Mouse (Mus musculus) gastrocnemius, postnatal 25 days (tissue): ENCODE results near the gene Fpgt. TPM values are rescaled to one million over a fixed set of nuclear protein-coding genes. Genes with fewer than 3 reads are reported as not detected.

ENCODE experiments used
- DNase-seq: peaks from one replicate; pipeline ENCODE4 v3.0.0; 2022
- long read RNA-seq, 2 experiments: library from polyadenylated mRNA; stranded (forward); transcript quantifications; one replicate each; pipeline ENCODE4 v2.0.0; 2021
- total RNA-seq, 2 experiments: library from RNA; stranded (reverse); gene quantifications; 1 replicate in 1 of 2; 2 replicates in 1 of 2; pipeline ENCODE4 v1.2.3; 2021

The Fpgt gene
- 1 to 10 TPM; 4.7 to 4.9 TPM for total RNA-seq
- long read RNA-seq, experiment 1: 0 reads
- long read RNA-seq, experiment 2, partial matches to known transcripts: 0 of 3 reads
- long read RNA-seq, experiment 2, other reads (novel, unspliced or antisense): 1 of 3 reads

DNA sequence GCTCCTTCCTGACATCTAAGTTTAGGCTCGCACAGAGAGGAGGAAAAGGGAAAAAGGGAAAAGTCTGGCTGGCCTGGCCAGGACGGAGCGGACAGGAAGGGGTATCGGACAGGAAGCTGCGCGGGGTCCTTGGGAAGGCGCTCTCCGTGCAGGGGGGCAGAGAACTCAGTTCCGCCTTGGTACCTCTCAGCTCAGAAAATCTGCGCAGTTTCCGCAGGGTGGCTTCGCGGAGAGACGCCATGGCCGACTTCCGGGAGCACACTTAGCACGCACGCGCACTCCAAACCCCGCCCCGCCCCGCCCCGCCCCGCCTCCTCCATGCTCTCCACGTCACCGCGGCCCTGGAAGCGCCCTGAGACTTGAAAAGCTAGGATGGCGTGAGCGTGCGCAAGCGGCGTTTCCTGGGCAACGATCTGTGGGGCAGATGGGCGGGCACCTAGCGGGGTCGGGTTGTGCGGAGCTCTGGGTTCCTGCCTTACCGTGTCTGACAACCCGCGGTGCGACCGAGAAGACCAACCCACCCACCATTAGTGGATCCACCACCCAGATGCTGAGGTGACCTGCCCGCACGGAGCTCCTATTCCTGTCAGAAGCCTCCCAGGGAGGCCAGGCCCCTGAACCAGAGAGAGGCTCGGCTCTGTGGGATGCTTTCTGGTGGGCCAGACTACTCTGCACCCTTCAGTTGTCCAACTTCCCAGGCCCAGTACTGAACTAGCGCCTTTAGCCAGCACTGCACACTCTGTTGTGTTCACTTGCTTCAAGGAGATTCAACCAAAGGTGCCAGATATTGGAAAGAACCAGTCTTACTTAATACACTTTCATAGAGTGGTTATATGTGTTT, at the start of gene Fpgt, which contains the start of gene Lrriq3:
Gene Fpgt, minus strand, starts transcription at position 288 of the 841 bp plus-strand sequence.
Gene Lrriq3, plus strand, starts transcription at position 319 of the 841 bp plus-strand sequence.
- peak; percentile 88 for DNase-seq

DNA sequence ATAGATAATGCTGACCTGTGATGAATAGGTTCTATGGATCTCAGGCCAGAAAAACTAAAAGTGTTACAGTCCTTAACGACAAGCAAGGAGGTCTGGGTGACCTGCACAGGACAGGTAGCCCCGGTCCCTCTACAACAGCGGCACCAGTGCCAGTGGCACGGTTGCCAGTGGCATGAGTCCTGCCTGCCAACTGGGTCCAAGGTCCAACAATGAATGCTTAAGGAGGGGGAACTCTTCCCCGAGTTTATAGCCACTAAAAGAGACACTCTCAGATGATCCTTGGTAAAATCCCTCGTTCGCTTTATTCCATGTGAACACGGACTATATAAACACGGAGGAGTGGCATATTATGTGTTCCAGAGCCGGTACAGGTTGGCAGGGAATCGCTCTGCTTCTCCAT, 47.8 kb upstream of the Fpgt start:
- no peak for DNase-seq

DNA sequence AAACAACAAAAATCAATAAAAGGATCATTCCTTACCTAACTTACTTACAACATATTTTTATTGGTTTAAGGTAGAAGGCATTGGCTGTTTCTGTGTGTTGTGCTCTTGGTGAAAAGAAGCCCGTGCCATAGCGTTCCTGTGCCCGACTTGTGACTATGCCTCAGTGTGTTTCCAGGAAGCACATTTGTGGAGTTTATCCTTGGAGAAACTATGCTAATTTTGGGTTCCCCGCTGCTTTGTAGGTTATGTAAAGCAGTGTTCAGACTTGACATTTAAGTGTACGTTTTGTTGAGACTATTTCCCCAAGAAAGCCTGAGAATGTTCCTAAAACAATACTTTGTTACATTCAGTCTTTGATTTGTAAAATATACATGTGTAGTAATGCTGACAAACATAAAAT, 44.5 kb upstream of the Fpgt start:
- no peak for DNase-seq

DNA sequence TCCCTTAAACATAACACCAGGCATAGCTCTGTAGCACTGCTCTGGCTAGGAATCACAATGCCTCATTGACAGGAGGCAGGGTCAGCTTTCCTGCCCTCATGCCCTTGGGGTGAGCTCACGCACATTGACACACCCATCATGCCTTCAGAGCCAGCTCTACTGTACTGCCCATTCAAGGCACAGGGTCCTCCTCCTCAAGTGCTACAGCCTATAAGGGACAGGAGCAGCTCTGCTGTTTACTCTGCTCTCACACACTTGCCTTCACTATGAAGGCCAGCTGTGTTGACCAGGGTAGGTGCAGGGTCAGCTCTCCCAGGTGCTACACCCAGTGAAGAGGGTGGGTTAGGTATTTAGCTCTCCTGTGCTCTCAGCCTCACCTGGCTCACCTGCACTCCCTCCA, 12.8 kb upstream of the Fpgt start:
- no peak for DNase-seq

DNA sequence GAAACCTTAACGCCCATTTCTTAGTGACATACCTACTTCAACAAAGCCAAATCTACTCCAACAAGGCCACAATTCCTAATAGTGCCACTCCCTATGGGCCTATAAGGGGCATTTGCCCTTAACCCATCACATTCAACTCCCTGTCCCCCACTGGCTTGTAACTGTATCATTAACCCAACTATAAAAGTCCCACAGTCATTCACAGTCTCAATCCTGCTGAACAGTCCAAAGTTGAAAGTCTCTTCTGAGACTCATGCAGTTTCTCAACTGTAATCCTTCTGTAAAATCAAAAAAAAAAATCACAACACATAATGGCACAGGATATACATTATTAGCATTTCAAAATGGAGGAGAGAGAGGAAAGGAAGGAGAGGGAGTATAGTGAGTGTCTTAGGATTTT, 6.1 kb upstream of the Fpgt start:
- DNase-seq: no peak

DNA sequence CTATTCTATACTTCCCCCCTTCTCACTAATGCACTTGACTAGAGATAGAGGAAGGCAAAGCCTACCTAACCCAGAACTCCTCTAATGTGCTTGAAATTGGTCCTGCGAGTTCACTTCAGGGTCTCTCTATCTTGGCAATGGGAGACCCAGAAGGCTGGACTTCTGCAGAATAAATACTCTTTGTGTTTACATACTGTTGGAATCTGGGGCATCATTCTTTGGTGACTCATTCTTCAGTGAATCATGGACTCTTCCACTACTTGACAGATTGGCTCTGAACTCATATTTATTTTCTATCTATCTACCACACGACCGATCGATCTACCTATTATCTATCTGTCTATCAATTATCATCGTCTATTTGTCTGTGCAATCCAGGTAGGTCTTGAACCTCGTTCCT, 1.1 kb downstream of the Fpgt start:
- no peak for DNase-seq

DNA sequence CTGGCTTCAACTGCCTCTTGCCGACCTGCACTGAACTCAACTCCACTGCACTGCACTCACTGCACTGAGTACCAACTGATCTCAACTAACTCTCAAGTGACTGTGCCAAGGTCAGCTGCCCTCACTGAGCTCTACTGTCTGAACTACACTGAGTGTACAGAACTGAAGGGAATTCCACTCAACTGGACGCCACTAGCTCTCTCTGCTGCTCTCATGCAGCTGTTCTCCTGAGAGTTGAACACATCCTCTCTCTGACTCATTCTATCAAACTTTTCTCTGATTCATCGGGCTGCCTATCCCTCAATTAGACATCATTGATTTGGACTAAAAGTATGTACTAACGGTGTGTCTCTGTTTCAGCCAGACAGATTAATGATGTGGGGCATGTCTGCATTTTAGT, 15.3 kb downstream of the Fpgt start:
- no peak for DNase-seq

DNA sequence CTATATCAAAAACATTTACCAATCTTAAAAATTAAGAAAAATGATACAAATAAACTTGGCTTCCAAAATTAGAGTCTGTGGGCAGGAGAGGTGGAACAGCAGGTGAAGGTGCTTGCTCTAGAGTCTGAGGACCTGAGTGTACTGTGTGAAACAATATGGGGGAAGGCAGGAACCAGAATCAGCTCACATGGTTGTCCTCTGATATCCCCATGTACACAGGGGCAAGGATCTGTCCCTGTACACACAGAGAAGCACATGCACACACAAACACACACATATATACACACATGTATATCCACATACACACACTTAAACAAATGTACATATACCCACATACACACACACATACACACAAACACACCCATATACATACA, 33.8 kb downstream of the Fpgt start:
- DNase-seq: no peak

DNA sequence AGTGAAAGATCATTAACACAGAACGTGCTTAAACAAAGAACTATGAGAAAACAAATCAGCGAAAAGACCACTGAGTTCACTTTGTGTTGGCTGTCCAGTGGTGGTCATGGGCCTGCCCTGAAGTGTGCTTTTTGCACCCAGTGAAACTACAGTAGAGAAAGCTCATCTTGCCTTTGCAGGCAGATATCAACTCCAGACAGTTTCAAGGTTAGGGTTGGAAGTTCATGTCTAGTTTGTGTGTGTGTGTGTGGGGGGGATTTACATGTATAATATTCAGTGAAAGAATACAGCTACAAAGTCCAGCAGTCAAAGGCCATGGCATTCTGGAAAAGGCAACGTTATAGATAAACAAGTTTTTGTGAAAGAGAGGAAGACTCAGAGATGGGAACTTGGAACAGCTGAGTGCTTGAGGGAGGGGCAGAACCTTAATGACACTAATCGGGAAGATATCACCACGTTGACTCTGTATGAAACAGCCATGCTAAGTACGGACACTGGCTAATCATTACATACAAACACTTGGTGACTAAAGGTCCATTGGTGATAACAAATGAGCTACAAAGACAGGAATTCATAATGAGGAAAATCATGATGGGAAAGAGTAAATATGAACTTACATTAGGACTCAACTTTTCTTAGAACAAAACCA, 34.3 kb downstream of the Fpgt start:
- no peak for DNase-seq

DNA sequence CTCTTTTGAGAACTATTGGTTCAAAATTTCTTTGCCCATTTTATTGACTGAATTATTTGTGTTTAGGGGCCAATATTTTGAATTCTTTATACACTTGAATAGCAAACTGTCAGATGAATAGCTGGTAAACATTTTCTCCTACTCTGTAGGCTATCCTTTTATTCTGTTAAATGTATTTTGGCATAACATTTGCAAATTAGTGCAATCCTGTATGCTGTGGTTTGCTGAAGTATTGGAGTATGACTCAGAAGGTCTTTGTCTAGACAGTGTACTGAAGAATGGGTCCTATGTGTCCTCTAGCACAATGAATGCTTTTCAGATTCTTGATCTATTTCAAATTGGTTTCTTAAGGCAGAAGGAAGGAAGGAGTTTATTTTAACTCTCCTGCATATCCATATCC, 35.6 kb downstream of the Fpgt start:
- no peak for DNase-seq

DNA sequence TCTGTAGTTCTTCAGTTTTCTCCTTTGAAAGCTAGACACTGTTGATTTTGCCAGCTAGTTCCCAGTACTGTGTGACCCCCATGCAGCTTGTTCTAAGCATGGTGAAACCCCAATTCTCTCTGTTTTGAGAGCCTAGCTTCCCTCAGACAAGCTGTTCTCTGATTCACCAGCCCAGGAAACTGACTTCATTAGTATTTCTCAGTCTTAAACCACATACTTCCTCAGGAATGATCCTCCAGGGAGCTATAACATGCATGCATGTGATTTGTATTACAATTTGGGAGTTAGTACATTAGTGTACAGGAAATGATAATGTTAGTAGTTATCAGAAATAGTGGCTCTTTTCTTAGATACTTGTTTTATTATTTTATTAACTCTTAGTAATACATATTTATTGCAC, 36.6 kb downstream of the Fpgt start:
- no peak for DNase-seq

DNA sequence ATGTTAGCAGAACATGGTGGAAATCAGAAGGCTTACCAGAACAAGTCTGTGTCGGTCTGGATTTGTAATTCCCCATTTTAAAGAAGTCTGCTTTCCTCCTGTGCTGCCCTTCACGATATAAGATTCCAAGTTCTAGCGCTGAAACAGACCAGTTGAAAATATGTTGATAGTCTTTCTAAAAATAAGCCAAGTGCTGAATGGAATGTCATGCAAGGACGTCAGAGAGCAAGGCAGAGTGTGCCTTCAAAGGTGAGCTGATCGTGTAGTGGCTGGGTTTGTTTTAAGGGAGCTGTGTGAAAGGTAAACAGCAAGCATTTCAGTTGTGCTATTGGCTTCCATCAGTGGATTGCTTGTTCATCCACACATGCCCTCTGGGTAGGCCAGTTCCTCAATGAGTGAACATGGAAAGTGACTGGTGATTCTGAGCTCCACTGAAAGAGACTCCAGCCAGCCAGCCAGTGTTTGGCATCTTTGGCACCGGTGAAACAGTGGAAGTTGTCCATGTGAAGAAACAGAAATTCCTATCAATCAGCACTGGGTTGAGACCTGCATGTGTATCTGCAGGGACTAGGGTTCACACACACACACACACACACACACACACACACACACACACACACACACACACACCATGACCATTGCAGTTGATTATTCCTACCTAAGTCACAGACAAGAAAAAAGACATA, 37.8 kb downstream of the Fpgt start, which contains the start of gene Tnni3k:
Gene Tnni3k, minus strand, starts transcription at position 177 of the 686 bp plus-strand sequence.
- DNase-seq: no peak

DNA sequence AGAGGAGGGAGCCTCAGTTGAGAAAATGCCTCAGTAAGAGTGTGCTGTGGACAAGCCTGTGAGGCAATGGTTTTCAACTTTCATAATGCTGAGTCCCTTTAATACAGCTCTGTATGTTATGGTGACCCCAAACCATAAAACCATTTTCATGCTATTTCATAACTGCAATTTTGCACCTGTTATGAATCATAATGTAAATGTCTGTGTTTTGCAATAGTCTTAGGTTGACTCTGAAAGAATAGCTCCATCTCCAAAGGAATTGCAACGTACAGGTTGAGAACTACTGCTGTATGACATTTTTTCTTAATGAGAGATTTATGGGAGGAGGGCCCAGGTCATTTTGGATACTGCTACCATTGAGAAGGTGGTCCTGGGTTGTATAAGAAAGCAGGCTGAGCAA, 40.0 kb downstream of the Fpgt start:
- DNase-seq: no peak

DNA sequence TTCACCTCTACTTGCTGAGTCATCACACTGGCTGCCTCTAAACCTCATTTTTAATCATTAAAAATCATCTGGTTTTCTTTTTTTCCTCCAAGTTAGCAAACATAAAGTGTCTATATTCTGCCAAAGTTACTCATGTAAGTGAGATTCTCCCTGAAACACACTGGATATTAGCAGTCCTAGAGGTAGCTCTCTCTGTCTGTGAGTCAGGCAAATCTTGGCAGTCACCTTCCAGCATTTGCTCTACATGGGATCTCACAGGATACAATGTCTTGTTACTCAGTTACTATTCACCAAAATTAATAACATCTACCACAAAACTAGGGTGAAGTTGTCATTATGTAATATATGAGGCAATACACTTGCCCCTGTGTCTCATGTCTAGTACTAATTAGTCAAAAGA, 41.2 kb downstream of the Fpgt start:
- no peak for DNase-seq

DNA sequence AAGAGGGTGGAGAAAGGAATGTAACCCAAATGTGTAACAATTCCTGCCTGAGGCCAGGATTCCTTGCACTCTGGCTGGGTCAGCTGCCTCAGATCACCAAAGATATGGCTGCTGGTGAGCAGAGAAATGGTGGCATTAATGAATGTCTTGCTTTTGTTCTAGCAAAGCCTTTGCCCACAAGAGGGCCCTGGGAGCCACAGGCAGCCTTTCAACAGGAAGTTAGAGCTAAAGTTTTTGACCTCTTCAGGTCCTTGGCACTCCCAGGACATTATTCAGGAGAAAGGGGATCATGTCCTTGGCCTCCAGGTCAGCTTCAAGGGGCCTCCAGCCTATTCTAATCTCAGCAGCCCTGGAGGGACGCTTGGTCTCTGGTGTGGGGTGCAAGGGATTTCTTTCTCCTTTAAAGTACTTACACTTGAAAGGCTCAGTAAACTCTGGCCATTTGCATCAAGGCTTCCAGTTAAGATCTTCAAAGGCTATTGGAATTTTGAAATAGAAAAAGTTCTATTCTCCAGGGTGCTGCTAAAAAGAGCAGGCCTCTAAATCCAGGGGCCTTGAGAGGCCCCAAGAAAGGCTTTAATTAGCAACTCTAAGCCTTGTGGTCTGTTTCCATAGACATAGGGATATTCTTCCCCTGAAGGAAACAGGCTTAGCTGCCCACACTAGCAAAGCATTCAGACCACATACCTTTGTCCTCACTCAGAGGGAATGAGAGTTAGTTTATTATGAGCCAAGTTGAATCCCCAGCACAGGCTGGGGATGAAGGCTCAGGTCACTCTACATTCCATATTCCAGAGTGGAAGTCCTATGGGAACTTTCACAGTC, 54.0 kb downstream of the Fpgt start:
- DNase-seq: no peak

Other genes with a start within 250 kb of the Fpgt start
- gene Tnni3k, start 38.0 kb downstream of the Fpgt start, total RNA-seq: not detected
- under 1 TPM; 0.13 to 0.43 TPM for gene Lrriq3, start within 50 bp of the Fpgt start, total RNA-seq